Mouse (Mus musculus): ENCODE data around the gene Etv4.
A peak's percentile ranks its signal among the peaks of the same experiment; 100 is the strongest.

DNA sequence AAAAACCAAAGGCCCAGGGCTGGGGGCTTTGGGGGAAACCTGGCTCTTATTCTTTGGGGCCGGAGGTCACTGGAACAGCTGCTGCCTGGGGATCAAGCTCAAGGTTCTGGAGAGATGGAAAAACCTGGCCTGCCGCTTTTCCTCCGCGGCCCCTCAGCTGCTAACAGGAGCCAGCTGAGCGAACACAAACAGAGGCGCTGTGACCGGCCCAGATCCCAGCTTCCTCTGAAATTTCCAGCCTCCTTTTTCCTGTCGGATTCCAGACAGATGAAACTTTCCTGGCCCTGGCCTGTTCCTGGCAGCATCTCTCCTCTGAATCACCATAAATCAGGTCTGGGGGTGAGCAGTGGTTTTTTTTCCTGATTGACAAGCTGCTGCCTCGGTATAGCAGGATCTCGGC lies 44.9 kb upstream of the Etv4 start:
- TF ChIP-seq SRF (IDR thresholded peaks at IDR 0.05; ENCODE audit: control insufficient read depth, insufficient read length, low read depth) (no peak), POLR2A (IDR thresholded peaks at IDR 0.05; ENCODE audit: insufficient read length, low read depth) (no peak), USF1 (IDR thresholded peaks at IDR 0.05; ENCODE audit: low read depth) (no peak), MYOG (IDR thresholded peaks at IDR 0.05; ENCODE audit: control insufficient read depth in 1 of 3, insufficient read depth in 1 of 3, insufficient read length in 2 of 3, low read depth in 2 of 3) (no peak), TCF12 (IDR thresholded peaks at IDR 0.05; ENCODE audit: insufficient read depth, poor library complexity, severe bottlenecking) (no peak), MYOD1 (IDR thresholded peaks at IDR 0.05; ENCODE audit: control insufficient read depth in 1 of 3, insufficient read length in 2 of 3, low read depth in 2 of 3) (peak in 1 of 3 experiments; percentile 25), MAX (IDR thresholded peaks at IDR 0.05; ENCODE audit: low read depth) (no peak), E2F4 (IDR thresholded peaks at IDR 0.05; ENCODE audit: insufficient read depth) (no peak), REST (IDR thresholded peaks at IDR 0.05; ENCODE audit: insufficient read depth, insufficient read length) (no peak), POLR2AphosphoS2 (IDR thresholded peaks at IDR 0.05; ENCODE audit: insufficient read length, low read depth) (no peak), TCF3 (IDR thresholded peaks at IDR 0.05; ENCODE audit: insufficient read length, low read depth) (no peak)

All from myocyte (in vitro differentiated cells).